Mouse (Mus musculus) retina, postnatal 1 day (tissue): Measurements from ENCODE around the gene Src.
A peak's percentile ranks its signal among the peaks of the same experiment; 100 is the strongest.

Experiments
- DNase-seq: peaks from one replicate; pipeline ENCODE4 v3.0.0-alpha.2; 2012

Gene Src

DNA sequence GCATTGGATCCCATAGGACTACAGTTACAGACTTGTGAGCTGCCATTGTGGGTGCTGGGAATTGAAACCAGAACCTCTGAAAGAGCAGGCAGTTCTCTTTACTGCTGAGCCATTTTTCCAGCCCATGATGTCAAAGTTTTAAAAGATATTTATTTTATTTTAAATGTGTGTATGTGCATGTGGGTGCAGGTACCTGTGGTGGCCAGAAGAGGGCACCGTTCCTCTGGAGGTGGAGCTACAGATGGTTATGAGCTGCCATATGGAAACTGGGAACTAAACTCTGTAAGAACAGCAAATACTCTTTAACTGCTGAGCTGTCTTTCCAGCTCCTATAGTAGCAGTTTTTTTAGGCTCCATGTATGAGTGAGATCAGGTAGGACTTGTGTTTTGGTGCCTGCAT is 23.1 kb downstream of the Src start:
- no peak for DNase-seq

GRCm38 (mm10) chr2:157447297-157448158 is 29.3 kb downstream of the Src start:
- DNase-seq = no peak

DNA sequence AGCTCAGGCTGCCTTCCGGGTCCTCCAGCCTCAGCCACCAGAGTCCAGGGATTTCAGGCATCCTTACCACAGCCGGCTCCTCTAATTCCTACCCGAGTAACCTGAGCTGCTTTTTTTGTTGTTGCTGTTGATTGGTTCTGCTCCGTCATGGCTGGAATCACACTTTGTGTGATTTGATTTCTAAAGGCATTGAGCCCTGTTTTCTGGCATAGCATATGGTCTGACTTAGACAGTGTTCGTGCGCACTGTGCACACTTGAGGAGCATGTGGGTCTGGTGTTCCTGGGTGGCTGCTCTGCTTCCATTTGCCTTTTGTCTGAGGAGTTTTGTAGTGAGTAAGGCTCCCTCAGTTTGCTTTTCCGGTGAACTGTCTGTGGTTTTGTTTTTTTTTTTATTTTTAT is 30.1 kb downstream of the Src start:
- no peak for DNase-seq

GRCm38 (mm10) chr2:157450905-157451304 is 32.7 kb downstream of the Src start:
- no peak for DNase-seq

DNA sequence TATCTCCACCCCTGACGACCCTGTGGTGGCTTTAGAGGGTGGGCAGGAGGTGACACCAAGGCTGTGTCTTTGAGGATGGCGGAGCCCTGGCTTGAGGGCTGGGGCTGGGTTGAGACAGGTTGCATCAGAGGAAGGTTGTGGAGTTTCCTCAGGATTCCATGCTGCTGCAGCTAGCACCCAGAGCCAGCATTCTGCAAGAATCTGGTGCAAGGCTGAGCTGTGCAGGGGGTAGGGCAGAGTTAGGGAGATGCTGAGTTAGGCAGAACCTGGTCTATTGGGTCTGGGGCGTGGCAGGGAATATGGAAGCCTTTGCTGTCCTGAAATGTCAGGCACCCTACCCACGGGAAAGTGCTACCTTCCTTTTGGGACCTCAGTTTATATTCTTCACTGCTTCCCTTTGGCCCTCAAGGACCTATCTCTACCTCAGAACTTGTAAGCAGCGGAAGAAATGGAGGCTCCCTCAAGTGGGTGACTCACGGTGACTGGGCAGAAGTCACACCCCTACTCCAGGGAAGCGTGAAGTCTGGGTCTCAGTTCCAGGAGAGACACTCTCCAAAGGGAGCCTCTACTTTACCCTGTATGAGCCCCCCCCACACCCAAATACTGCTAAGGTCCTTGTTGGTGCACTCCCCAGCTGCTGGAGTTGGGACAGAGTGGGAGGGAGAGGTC is 33.3 kb downstream of the Src start:
- no peak for DNase-seq

GRCm38 (mm10) chr2:157457100-157457806 is 39.0 kb downstream of the Src start:
- peak; percentile 94 for DNase-seq

- DNase-seq = peak; percentile 86
These were observed 40.2 kb downstream of the Src start for GRCm38 (mm10) chr2:157458472-157458871.

- DNase-seq = peak; percentile 76
These were observed 41.5 kb downstream of the Src start for GRCm38 (mm10) chr2:157459736-157460135.

DNA sequence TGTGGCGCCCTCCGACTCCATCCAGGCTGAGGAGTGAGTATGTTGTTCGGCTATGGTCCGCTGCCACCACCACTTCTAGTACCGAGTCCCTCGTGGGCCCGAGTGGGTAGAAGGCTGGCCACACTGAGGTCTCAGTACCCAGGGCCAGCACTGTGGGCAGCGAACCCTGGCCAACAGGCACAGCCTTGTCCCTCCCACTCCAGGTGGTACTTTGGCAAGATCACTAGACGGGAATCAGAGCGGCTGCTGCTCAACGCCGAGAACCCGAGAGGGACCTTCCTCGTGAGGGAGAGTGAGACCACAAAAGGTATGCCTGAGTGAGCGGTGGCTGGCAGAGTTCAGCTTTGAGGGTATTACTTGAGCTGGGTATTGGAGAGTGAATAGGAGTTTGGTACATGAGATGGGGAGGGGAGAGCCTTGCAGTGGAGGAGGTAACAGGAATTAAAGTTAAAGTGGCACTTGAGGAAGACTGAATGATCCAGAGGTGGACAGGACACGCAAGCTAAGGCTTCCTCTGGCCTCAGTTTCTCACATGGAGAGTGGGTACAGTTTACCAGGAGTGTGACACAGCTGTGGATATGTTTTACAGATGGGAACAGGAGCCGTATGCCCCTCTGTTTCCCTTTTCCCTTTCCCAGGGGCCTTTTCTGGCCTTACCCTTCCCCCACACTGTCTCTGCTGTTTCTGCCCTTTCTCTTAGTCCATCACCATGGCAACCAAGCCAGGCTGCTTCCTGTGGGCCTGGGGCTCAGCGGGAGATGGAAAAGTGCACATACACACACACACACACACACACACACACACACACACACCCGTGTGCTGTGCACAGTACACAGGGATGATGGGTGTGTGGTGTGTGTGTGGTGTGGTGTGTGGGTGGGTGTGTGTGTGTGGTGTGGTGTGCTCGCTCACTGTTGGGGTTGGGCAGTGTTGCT is 44.8 kb downstream of the Src start:
- peak; percentile 88 for DNase-seq

DNA sequence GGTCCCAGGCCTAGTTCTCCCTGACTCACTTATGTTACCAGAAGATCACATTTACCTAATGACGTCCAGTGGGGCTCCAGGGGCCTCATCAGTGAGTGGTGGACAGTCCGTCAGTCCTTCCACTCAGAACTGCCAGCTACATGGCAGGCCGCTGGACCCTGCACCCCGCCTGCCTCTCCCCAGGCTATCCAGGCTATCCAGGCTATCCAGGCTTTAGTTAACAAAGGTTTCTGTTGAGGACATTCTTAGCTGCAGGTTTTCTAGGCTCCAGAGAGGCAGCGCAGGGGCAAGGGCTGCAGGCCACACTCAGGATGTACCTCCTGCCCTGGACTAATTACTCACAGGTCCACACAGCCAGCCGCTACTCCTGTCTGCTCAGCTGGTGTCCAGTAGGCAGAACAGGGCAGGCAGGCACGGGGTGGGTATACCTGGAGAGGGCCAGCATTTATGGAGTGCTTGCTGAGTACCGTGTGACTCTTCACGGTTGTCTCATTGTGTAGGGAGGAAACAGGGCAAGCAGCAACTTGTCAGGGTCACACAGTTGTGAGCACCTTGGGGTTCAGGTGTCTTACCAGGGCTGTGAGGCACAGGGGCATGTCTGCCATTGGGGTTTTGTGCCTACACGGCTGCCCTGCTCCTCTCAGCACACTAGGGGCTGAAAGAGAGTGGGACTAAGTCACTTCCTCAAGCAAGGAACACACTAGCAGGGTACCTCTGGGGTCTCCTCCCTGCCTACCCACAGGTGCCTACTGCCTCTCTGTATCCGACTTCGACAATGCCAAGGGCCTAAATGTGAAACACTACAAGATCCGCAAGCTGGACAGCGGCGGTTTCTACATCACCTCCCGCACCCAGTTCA is 45.9 kb downstream of the Src start:
- DNase-seq = no peak

DNA sequence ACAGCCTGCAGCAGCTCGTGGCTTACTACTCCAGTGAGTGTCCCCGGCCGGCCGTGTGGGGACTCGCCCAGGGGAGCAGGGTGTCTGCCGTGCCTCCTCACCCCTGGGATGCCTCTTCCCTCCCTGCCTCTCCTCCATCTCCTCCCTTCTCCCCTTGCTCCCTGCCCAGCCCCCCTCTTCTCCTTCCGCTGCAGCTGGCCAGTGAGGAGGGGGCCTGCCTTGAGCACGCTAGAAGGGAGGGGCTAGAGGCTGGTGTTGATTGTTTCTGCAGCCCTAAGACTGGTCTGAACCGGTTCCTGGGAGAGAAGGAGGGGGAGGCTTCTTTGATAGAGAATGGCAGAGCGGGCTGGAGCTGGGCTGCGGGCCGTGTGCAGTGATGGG is 46.5 kb downstream of the Src start:
- DNase-seq = peak; percentile 98

DNA sequence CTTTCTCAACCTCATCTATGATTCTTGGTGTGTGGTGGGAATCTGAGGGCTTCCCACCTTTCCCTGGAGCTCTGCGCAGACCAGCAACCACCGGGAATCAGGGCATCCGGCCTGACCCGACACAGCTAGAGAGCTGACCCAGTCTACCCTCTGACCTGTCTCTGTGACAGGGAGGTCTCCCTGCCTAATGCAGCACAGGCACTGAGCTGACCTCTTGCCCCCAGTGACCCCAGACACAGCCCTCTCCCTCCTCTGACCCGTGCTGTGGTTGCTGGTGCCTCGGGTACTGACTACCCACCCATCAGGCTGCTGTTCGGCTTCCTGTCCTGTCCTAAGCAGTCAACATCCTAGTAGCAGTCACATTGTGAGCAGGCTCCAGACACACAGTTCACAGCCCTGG is 48.6 kb downstream of the Src start:
- no peak for DNase-seq

DNA sequence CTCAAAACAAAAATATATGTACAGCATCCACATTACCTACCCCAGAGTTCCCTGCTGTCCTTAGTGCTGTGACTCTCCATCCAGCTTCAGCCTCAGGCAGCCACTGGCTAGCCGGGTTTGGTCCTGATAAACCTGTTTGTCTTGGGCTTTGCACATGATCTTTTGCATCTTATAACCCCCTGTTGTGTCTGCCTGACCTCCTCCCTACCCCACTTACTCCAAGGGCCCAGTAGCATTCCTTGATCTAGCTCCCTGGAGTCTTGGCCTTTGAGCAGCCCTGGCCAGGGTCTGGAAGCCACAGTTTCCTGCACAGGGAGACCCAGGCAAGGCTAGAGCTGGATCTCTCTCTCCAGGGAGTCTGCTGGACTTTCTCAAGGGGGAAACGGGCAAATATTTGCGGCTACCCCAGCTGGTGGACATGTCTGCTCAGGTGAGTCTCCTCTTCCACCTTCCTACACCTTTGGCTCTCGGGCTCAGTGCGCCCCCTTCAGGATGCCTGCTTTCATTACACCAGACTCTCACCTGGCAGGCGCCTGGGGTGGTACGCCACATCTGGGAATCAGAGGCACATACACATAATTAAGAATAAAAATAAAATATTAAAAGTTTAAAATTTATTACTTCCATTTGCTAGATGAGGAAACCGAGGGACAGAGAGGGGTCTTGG is 50.0 kb downstream of the Src start:
- no peak for DNase-seq

- DNase-seq = no peak
These were observed 53.0 kb downstream of the Src start for GRCm38 (mm10) chr2:157471292-157471691.

GRCm38 (mm10) chr2:157471737-157472136 is 53.5 kb downstream of the Src start:
- no peak for DNase-seq

- DNase-seq = no peak
These were observed 54.2 kb downstream of the Src start for GRCm38 (mm10) chr2:157472469-157472868.

DNA sequence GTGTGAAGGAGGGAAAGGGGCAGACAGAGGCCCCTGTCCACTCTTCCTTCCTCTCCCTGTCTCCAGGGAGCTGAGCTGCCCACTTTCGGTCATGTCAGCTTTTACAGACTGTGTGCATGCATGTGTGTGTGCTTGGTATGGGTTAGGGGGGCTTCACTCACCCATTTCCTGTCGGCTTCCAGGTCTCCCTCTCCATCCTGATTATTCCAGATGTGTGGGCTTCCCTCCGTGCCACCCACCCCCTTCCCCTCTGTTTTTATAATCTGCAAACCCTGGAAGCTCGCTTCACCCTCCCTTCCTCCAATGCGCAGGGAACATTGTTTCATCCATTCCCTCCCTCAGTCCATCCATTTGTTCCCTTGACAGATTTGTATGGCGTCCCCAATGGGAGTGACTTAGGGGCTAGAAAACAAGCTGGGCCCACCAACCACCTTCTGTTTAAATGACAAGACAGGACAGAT is 56.1 kb downstream of the Src start:
- DNase-seq = peak; percentile 47

GRCm38 (mm10) chr2:157475437-157476379 is 57.5 kb downstream of the Src start:
- DNase-seq = peak; percentile 85

- no peak for DNase-seq
These were observed 60.4 kb downstream of the Src start for GRCm38 (mm10) chr2:157478651-157479050.
